Mouse (Mus musculus): ENCODE measurements around the gene Chd2.

GRCm38 (mm10) chr7:73441802-73442201 lies 99.8 kb downstream of the Chd2 start:
- TF ChIP-seq POLR2A (IDR thresholded peaks at IDR 0.05; ENCODE audit: low read depth, low read length) (no peak), CTCF (IDR thresholded peaks at IDR 0.05; ENCODE audit: borderline replicate concordance, insufficient read depth, low read length) (no peak)

Data from embryonic fibroblast, embryonic 13.5 days (primary cell).